Mouse (Mus musculus): ENCODE measurements at regions not wholly inside any gene's neighbourhood (a gene's known extent, or its start where the extent isn't known, plus 50 kb on each side); places are given as distances from the start of the nearest gene placed in this dataset.

- no peak for ATAC-seq
- H3K27me3 ChIP-seq (ENCODE audit: control insufficient read depth, insufficient read depth, low read depth, low read length), result no peaks in the 10 kb centered on the region
- H3K4me3 ChIP-seq (ENCODE audit: low read depth, low read length), result no peak overlapping the region
Measured at GRCm38 (mm10) chr14:100630197-100630596, 345.7 kb upstream of the Klf12 start.

GRCm38 (mm10) chr14:100627523-100627922, 343.0 kb upstream of the Klf12 start:
- H3K36me3 ChIP-seq (ENCODE audit: control insufficient read depth, insufficient read depth, low read length), result no peaks in the 10 kb centered on the region
- H3K9ac ChIP-seq (ENCODE audit: low read depth, low read length), result no peak overlapping the region
- no peak for ATAC-seq
- no peak overlapping the region for H3K27ac ChIP-seq (ENCODE audit: low read length)
- no peaks in the 10 kb centered on the region for H3K27me3 ChIP-seq (ENCODE audit: control insufficient read depth, insufficient read depth, low read depth, low read length)
- WGBS, result 6% methylated on average over 2 of the region's 2 CpGs
- no peak overlapping the region for H3K4me3 ChIP-seq (ENCODE audit: low read depth, low read length)
- H3K9me3 ChIP-seq (replicated peaks; ENCODE audit: control insufficient read depth, low read length, poor library complexity, severe bottlenecking), result no peaks in the 10 kb centered on the region
- no peak overlapping the region for H3K4me2 ChIP-seq (ENCODE audit: low read length)
- H3K4me1 ChIP-seq (ENCODE audit: control insufficient read depth, insufficient read depth, low read length), result no peaks in the 10 kb centered on the region

More at GRCm38 (mm10) chr14:100630197-100630596, 345.7 kb upstream of the Klf12 start:
- no peak overlapping the region for H3K9ac ChIP-seq (ENCODE audit: low read depth, low read length)
- WGBS, result 66% methylated on average over 6 of the region's 6 CpGs
- no peaks in the 10 kb centered on the region for H3K9me3 ChIP-seq (replicated peaks; ENCODE audit: control insufficient read depth, low read length, poor library complexity, severe bottlenecking)
- H3K36me3 ChIP-seq (ENCODE audit: control insufficient read depth, insufficient read depth, low read length), result no peaks in the 10 kb centered on the region
- no peak overlapping the region for H3K4me2 ChIP-seq (ENCODE audit: low read length)
- H3K27ac ChIP-seq (ENCODE audit: low read length), result no peak overlapping the region
- no peaks in the 10 kb centered on the region for H3K4me1 ChIP-seq (ENCODE audit: control insufficient read depth, insufficient read depth, low read length)

- Histone ChIP-seq H3K27ac (ENCODE audit: low read length) (no peak overlapping the region; the same call in 1 of the 2 replicates), H3K36me3 (ENCODE audit: control insufficient read depth, insufficient read depth, low read length) (no peaks in the 10 kb centered on the region), H3K27me3 (ENCODE audit: control insufficient read depth, insufficient read depth, low read depth, low read length) (no peaks in the 10 kb centered on the region), H3K9me3 (replicated peaks; ENCODE audit: control insufficient read depth, low read length, poor library complexity, severe bottlenecking) (no peaks in the 10 kb centered on the region), H3K4me3 (ENCODE audit: low read depth, low read length) (no peak overlapping the region), H3K4me2 (ENCODE audit: low read length) (no peak overlapping the region), H3K9ac (ENCODE audit: low read depth, low read length) (no peak overlapping the region), H3K4me1 (ENCODE audit: control insufficient read depth, insufficient read depth, low read length) (no peaks in the 10 kb centered on the region)
- 70% methylated on average over 1 of the region's 1 CpGs for WGBS
- peak; percentile 42; the same call in 1 of the 2 replicates for ATAC-seq
Measured at GRCm38 (mm10) chr14:100619656-100620030, 335.2 kb upstream of the Klf12 start.

- no peak overlapping the region for H3K4me3 ChIP-seq (ENCODE audit: low read depth, low read length)
- no peak overlapping the region for H3K27ac ChIP-seq (ENCODE audit: low read length)
- no peaks in the 10 kb centered on the region for H3K27me3 ChIP-seq (ENCODE audit: control insufficient read depth, insufficient read depth, low read depth, low read length)
- no peaks in the 10 kb centered on the region for H3K9me3 ChIP-seq (replicated peaks; ENCODE audit: control insufficient read depth, low read length, poor library complexity, severe bottlenecking)
- peak; percentile 70 for ATAC-seq
- no peaks in the 10 kb centered on the region for H3K36me3 ChIP-seq (ENCODE audit: control insufficient read depth, insufficient read depth, low read length)
- WGBS, result 45% methylated on average over 12 of the region's 12 CpGs
- H3K4me2 ChIP-seq (ENCODE audit: low read length), result no peak overlapping the region
- H3K4me1 ChIP-seq (ENCODE audit: control insufficient read depth, insufficient read depth, low read length), result no peaks in the 10 kb centered on the region
- no peak overlapping the region for H3K9ac ChIP-seq (ENCODE audit: low read depth, low read length)
Measured at GRCm38 (mm10) chr14:100618793-100619655, 334.5 kb upstream of the Klf12 start.

GRCm38 (mm10) chr14:100610017-100610760, 325.7 kb upstream of the Klf12 start:
- WGBS, result 93% methylated on average over 1 of the region's 1 CpGs
- Histone ChIP-seq H3K4me3 (ENCODE audit: low read depth, low read length) (no peak overlapping the region), H3K9me3 (replicated peaks; ENCODE audit: control insufficient read depth, low read length, poor library complexity, severe bottlenecking) (no peaks in the 10 kb centered on the region), H3K9ac (ENCODE audit: low read depth, low read length) (no peak overlapping the region), H3K4me1 (ENCODE audit: control insufficient read depth, insufficient read depth, low read length) (no peaks in the 10 kb centered on the region), H3K36me3 (ENCODE audit: control insufficient read depth, insufficient read depth, low read length) (no peaks in the 10 kb centered on the region), H3K27ac (ENCODE audit: low read length) (no peak overlapping the region), H3K27me3 (ENCODE audit: control insufficient read depth, insufficient read depth, low read depth, low read length) (no peaks in the 10 kb centered on the region), H3K4me2 (ENCODE audit: low read length) (no peak overlapping the region)
- ATAC-seq, result no peak

GRCm38 (mm10) chr14:100607109-100607508, 322.6 kb upstream of the Klf12 start:
- Histone ChIP-seq H3K27me3 (ENCODE audit: control insufficient read depth, insufficient read depth, low read depth, low read length) (no peaks in the 10 kb centered on the region), H3K36me3 (ENCODE audit: control insufficient read depth, insufficient read depth, low read length) (no peaks in the 10 kb centered on the region), H3K27ac (ENCODE audit: low read length) (no peak overlapping the region), H3K9ac (ENCODE audit: low read depth, low read length) (no peak overlapping the region), H3K4me3 (ENCODE audit: low read depth, low read length) (no peak overlapping the region), H3K4me1 (ENCODE audit: control insufficient read depth, insufficient read depth, low read length) (no peaks in the 10 kb centered on the region), H3K4me2 (ENCODE audit: low read length) (no peak overlapping the region), H3K9me3 (replicated peaks; ENCODE audit: control insufficient read depth, low read length, poor library complexity, severe bottlenecking) (no peaks in the 10 kb centered on the region)
- ATAC-seq, result no peak
- 94% methylated on average over 4 of the region's 4 CpGs for WGBS

GRCm38 (mm10) chr14:100600886-100601451, 316.5 kb upstream of the Klf12 start:
- Histone ChIP-seq H3K27ac (ENCODE audit: low read length) (no peak overlapping the region), H3K36me3 (ENCODE audit: control insufficient read depth, insufficient read depth, low read length) (no peaks in the 10 kb centered on the region), H3K4me2 (ENCODE audit: low read length) (no peak overlapping the region), H3K9ac (ENCODE audit: low read depth, low read length) (no peak overlapping the region), H3K4me3 (ENCODE audit: low read depth, low read length) (no peak overlapping the region), H3K27me3 (ENCODE audit: control insufficient read depth, insufficient read depth, low read depth, low read length) (no peaks in the 10 kb centered on the region), H3K9me3 (replicated peaks; ENCODE audit: control insufficient read depth, low read length, poor library complexity, severe bottlenecking) (no peaks in the 10 kb centered on the region), H3K4me1 (ENCODE audit: control insufficient read depth, insufficient read depth, low read length) (no peaks in the 10 kb centered on the region)
- WGBS, result 31% methylated on average over 7 of the region's 7 CpGs
- peak; percentile 70; the same call in 1 of the 2 replicates for ATAC-seq

- no peak for ATAC-seq
- no peak overlapping the region for H3K9ac ChIP-seq (ENCODE audit: low read depth, low read length)
Measured at GRCm38 (mm10) chr14:100570026-100570425, 285.5 kb upstream of the Klf12 start.

GRCm38 (mm10) chr14:100561884-100562283, 277.4 kb upstream of the Klf12 start:
- H3K36me3 ChIP-seq (ENCODE audit: control insufficient read depth, insufficient read depth, low read length), result no peaks in the 10 kb centered on the region
- H3K9ac ChIP-seq (ENCODE audit: low read depth, low read length), result no peak overlapping the region
- WGBS, result 77% methylated on average over 3 of the region's 3 CpGs
- H3K9me3 ChIP-seq (replicated peaks; ENCODE audit: control insufficient read depth, low read length, poor library complexity, severe bottlenecking), result no peaks in the 10 kb centered on the region
- no peak overlapping the region for H3K27ac ChIP-seq (ENCODE audit: low read length)
- no peaks in the 10 kb centered on the region for H3K27me3 ChIP-seq (ENCODE audit: control insufficient read depth, insufficient read depth, low read depth, low read length)
- no peak for ATAC-seq
- no peak overlapping the region for H3K4me3 ChIP-seq (ENCODE audit: low read depth, low read length)
- peaks cover 5% of the 10 kb centered on the region for H3K4me1 ChIP-seq (ENCODE audit: control insufficient read depth, insufficient read depth, low read length)
- H3K4me2 ChIP-seq (ENCODE audit: low read length), result no peak overlapping the region

More at GRCm38 (mm10) chr14:100570026-100570425, 285.5 kb upstream of the Klf12 start:
- Histone ChIP-seq H3K4me3 (ENCODE audit: low read depth, low read length) (no peak overlapping the region), H3K27ac (ENCODE audit: low read length) (no peak overlapping the region), H3K4me2 (ENCODE audit: low read length) (no peak overlapping the region), H3K27me3 (ENCODE audit: control insufficient read depth, insufficient read depth, low read depth, low read length) (no peaks in the 10 kb centered on the region), H3K36me3 (ENCODE audit: control insufficient read depth, insufficient read depth, low read length) (no peaks in the 10 kb centered on the region), H3K4me1 (ENCODE audit: control insufficient read depth, insufficient read depth, low read length) (no peaks in the 10 kb centered on the region), H3K9me3 (replicated peaks; ENCODE audit: control insufficient read depth, low read length, poor library complexity, severe bottlenecking) (no peaks in the 10 kb centered on the region)

Measured in midbrain, embryonic 16.5 days (tissue).